Mouse (Mus musculus) ES-Bruce4 (cell line): ENCODE measurements around the gene Fam47e. TPM values are rescaled to one million over a fixed set of nuclear protein-coding genes. Genes with fewer than 3 reads are reported as not detected.

Experiments
- H3K27ac ChIP-seq: 2 replicates; pipeline ENCODE4 v1.5.1; 2012; ENCODE audit warnings: low read length, inconsistent platforms; ENCODE audit not compliant: insufficient read depth
- H3K27me3 ChIP-seq: 2 replicates; pipeline ENCODE4 v1.6.1; 2012; ENCODE audit warnings: mild to moderate bottlenecking, low read length, inconsistent platforms; ENCODE audit not compliant: control insufficient read depth, poor library complexity, insufficient read depth, severe bottlenecking
- H3K36me3 ChIP-seq: 2 replicates; pipeline ENCODE4 v1.6.1; 2012; ENCODE audit warnings: inconsistent platforms, mild to moderate bottlenecking, low read length, moderate library complexity; ENCODE audit not compliant: control insufficient read depth, poor library complexity, insufficient read depth, severe bottlenecking
- H3K4me1 ChIP-seq: one replicate; pipeline ENCODE4 v1.8.1; 2011; ENCODE audit warnings: low read length; ENCODE audit not compliant: control insufficient read depth, insufficient read depth
- H3K4me3 ChIP-seq: 2 replicates; pipeline ENCODE4 v1.5.1; 2011; ENCODE audit warnings: low read depth, mild to moderate bottlenecking, low read length
- H3K9ac ChIP-seq: 2 replicates; pipeline ENCODE4 v1.6.1; 2012; ENCODE audit warnings: low read depth, mild to moderate bottlenecking, inconsistent platforms; ENCODE audit not compliant: poor library complexity, severe bottlenecking
- H3K9me3 ChIP-seq: replicated peaks from 2 replicates; pipeline ENCODE4 v1.6.1; 2012; ENCODE audit warnings: mild to moderate bottlenecking, low read length, inconsistent platforms; ENCODE audit not compliant: control insufficient read depth, poor library complexity, insufficient read depth, severe bottlenecking
- CTCF ChIP-seq: IDR thresholded peaks from one replicate; pipeline ENCODE4 v1.8.1; 2011; ENCODE audit warnings: low read depth, low read length
- EP300 ChIP-seq: IDR thresholded peaks from 2 replicates; pipeline ENCODE4 v1.6.1; 2011; ENCODE audit warnings: low read depth, low read length; ENCODE audit not compliant: insufficient read depth
- POLR2A ChIP-seq: IDR thresholded peaks from one replicate; pipeline ENCODE4 v1.8.1; 2011; ENCODE audit warnings: low read length; ENCODE audit not compliant: insufficient read depth
- polyA plus RNA-seq: library from polyadenylated mRNA; stranded (reverse); fragments of >200 nt; gene quantifications from 2 replicates; pipeline ENCODE4 v1.2.4, GENCODE M21; 2011; ENCODE audit warnings: low read depth; ENCODE audit not compliant: missing spikeins, insufficient read depth, insufficient read length

The Fam47e gene
- polyA plus RNA-seq, result not detected in 2 replicates

DNA sequence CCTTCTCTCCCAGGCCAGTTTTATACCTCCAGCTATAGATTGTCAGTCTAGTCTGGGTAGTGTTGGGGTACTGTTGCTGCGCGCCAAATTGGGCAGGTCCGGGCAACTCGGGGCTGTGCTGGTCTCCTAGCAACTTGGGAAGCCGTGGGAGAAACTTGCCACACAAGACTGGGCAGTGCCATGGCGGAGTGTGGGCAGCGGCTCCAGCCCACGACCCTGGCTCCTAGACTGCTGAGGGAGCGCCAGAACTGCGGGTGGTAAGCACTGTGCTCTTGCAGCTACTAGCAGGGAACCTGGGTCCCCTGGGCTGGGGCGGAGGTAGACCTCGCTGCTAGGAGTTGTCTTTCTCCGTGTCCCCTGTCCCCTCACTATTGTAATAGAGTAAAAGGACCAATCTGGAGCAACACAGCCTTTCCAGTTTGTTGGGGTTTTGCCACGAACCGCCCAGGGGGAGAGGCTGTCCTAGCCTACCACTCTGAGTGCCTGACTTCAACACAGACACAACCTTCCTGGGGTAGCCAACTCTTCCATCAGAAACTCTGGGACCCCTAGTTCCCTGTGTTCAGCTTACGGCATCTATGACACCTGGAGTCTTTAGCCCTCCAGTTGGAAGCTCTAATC lies at the start of gene Fam47e:
Gene Fam47e, plus strand, starts transcription at position 179 of the 621 bp plus-strand sequence.
- H3K9me3 ChIP-seq, result 0 out of 2 replicates have a peak, but pooled peaks cover 3% of the 10 kb centered on the region
- TF ChIP-seq POLR2A, result no peak
- TF ChIP-seq CTCF, result no peak
- TF ChIP-seq EP300, result no peak
- no peaks in the 10 kb centered on the region for H3K27me3 ChIP-seq
- H3K4me1 ChIP-seq, result no peaks in the 10 kb centered on the region
- peak within 1 kb of the TSS; percentile 44 for H3K9ac ChIP-seq
- H3K27ac ChIP-seq, result no peak within 1 kb of the TSS
- no peaks in the 10 kb centered on the region for H3K36me3 ChIP-seq
- peak within 1 kb of the TSS; percentile 65 for H3K4me3 ChIP-seq

DNA sequence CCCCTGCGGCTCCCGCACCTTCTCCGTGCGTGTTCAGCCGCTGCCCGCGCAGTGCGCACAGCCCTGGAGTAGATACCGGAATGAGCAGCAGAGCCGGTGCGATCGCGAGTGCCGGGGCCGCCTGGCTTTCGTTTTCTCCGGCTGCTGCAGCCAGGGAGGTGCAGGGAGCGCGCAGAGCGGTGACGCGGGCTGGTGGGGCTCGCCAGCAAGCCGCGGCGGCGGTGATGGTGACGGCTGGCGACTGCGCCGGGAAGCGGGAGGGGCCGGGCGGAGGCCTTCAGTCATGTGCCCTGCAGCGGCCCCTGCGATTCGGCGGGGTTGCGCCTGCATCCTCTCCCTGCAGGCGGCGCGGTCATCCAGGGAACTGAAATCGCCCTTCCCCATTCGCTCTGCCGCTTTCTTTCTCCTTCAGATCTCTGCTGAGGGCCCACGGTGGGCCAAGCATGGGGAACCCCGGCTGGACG lies 49.4 kb upstream of the Fam47e start:
- H3K36me3 ChIP-seq, result peaks cover 3% of the 10 kb centered on the region; the same call in 1 of the 2 replicates
- peak overlapping the region; percentile 73 for H3K9ac ChIP-seq
- peak overlapping the region; percentile 96 for H3K4me3 ChIP-seq
- H3K27ac ChIP-seq, result peak overlapping the region; percentile 92
- H3K9me3 ChIP-seq, result peaks cover 2% of the 10 kb centered on the region
- no peaks in the 10 kb centered on the region for H3K4me1 ChIP-seq
- H3K27me3 ChIP-seq, result no peaks in the 10 kb centered on the region
- TF ChIP-seq EP300 (0 out of 2 replicates have a peak, but pooled peaks have one; percentile 10), CTCF (peak; percentile 36), POLR2A (peak; percentile 40)

DNA sequence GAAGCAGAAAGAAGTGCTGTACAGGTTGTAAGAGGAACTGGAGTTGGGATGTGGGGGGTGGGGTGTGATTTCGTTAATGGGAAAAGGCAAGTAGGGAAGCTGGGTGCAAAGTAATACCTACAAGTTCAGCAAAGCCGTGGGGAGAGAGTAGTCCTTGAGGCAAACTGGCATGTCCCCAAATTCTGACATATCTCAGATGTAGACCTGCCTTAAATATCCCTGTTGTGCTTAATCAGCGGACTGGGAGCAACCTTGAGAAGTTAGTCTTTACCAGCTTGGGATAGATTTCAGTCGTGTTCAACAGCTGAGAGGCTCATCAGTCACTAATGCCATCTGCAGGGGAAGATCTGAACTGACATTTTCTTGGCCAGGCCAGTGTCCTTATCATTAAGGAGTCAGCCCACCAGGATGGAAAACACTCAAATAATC lies 48.6 kb upstream of the Fam47e start:
- TF ChIP-seq EP300 (no peak), POLR2A (no peak), CTCF (no peak)
- H3K27ac ChIP-seq, result 0 out of 2 replicates have a peak overlapping the region, but pooled peaks have one; percentile 23
- H3K27me3 ChIP-seq, result no peaks in the 10 kb centered on the region
- peak overlapping the region; percentile 73 for H3K9ac ChIP-seq
- peak overlapping the region; percentile 63 for H3K4me3 ChIP-seq
- peaks cover 3% of the 10 kb centered on the region; the same call in 1 of the 2 replicates for H3K36me3 ChIP-seq
- no peaks in the 10 kb centered on the region for H3K4me1 ChIP-seq
- H3K9me3 ChIP-seq, result peaks cover 7% of the 10 kb centered on the region

DNA sequence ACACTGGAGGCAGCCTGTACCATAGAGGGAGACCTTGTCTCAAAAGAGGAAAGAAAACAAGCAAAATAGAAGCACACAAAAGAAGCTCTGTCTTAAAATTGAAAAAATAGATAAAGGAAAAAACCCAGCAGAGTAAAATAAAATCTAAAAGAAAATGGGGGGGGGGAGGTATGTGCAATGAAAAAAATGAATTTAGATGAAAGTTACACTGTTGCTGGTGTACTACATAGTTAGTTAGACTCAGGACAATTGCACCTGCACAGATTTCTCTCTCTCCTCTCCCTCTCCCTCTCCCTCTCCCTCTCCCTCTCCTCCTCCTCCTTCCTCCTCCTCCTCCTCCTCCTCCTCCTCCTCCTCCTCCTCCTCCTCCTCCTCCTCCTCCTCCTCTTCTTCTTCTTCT lies 48.1 kb upstream of the Fam47e start, which contains the start of gene Scarb2:
Gene Scarb2, minus strand, starts transcription at position 101 of the 400 bp plus-strand sequence.
- Histone ChIP-seq H3K9ac (peak within 1 kb of the TSS; percentile 73), H3K27ac (peak within 1 kb of the TSS; percentile 23; the same call in 1 of the 2 replicates), H3K36me3 (peaks cover 3% of the 10 kb centered on the region; the same call in 1 of the 2 replicates), H3K4me1 (no peaks in the 10 kb centered on the region), H3K27me3 (no peaks in the 10 kb centered on the region), H3K9me3 (peaks cover 7% of the 10 kb centered on the region), H3K4me3 (peak within 1 kb of the TSS; percentile 63)
- no peak for TF ChIP-seq CTCF
- no peak for TF ChIP-seq EP300
- no peak for TF ChIP-seq POLR2A

DNA sequence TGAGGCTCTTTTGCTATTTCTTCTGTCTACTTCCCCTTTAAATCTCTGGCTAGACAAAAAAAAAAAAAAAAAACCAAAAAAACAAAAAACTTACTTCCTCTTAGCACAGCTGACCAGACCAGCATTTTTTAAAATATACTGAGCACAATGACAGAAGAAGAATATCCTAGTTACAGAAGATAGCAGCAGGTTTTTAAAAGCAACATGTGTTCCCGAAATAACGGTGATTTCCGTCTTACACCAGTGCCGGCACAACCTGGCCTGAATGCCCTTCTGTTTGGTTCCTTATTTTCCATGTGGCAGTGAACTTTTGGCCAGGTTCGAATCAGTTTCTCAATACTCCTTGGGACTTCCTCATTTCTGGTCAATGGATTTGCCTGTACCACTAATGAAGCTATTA lies 46.0 kb upstream of the Fam47e start:
- H3K4me3 ChIP-seq, result no peak overlapping the region
- TF ChIP-seq POLR2A, result no peak
- TF ChIP-seq CTCF, result no peak
- no peak for TF ChIP-seq EP300
- no peaks in the 10 kb centered on the region for H3K4me1 ChIP-seq
- H3K36me3 ChIP-seq, result no peaks in the 10 kb centered on the region
- peaks cover 12% of the 10 kb centered on the region for H3K9me3 ChIP-seq
- H3K9ac ChIP-seq, result no peak overlapping the region
- no peaks in the 10 kb centered on the region for H3K27me3 ChIP-seq
- no peak overlapping the region for H3K27ac ChIP-seq

DNA sequence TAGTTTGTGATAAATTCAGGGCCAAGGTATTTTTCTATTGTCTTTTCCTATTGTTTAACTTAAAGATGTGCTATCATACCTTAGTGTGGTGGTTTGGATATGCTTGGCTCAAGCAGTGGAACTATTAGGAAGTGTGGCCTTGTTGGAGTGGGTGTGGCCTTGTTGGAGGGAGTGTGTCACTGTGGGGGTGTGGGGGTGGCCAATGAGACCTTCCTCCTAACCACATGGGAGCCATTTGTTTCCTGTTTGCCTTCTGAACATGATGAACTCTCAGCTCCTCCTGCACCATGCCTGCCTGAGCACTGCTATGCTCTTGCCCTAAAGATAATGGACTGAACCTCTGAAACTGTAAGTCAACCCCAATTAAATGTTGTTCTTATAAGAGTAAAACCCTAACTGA lies 43.6 kb upstream of the Fam47e start:
- Histone ChIP-seq H3K27me3 (no peaks in the 10 kb centered on the region), H3K4me1 (no peaks in the 10 kb centered on the region)
- TF ChIP-seq POLR2A (no peak), CTCF (no peak), EP300 (no peak)

More for the DNA sequence above, 43.6 kb upstream of the Fam47e start:
- Histone ChIP-seq H3K9me3 (peaks cover 12% of the 10 kb centered on the region), H3K9ac (no peak overlapping the region), H3K27ac (no peak overlapping the region), H3K36me3 (no peaks in the 10 kb centered on the region), H3K4me3 (no peak overlapping the region)
